Mouse (Mus musculus): Measurements from ENCODE around the gene Olfr56. TPM values are rescaled to one million over a fixed set of nuclear protein-coding genes. Genes with fewer than 3 reads are reported as not detected.
"Not testable (repeated sequence)": the region's sequence is repeated elsewhere in the genome, so short reads cannot be mapped to it uniquely, and the experiment has no call there.

The Olfr56 gene
- total RNA-seq, 1 experiment, result not detected

DNA sequence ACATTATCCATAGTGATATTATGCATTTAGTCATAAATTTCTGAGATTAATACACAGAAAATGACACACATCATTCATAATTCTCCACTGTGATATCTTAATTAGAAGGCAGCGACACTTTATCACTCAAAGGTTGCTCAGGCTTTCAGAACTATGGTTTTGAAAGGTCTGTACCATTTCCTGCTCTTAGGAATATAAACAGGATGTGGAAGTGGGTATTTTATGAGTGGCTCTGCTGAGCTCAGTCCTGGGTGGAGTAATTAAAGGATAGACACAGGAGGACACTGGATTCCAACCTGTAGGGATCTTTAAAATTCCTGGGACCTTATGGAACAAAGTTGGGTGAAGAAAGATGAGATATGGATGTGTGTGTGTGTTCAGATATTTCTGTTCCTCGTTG lies 27.6 kb downstream of the Olfr56 start:
- DNase-seq (ENCODE audit: low read depth, low spot score); H3K27ac ChIP-seq (ENCODE audit: insufficient read depth, low read depth, low read length, poor library complexity, severe bottlenecking); H3K4me3 ChIP-seq (ENCODE audit: insufficient read depth in 1 of 2, low read depth in 1 of 2, low read length in 2 of 2, poor library complexity in 1 of 2, severe bottlenecking in 1 of 2); H3K36me3 ChIP-seq (ENCODE audit: control insufficient read depth, insufficient read depth, low read length, poor library complexity, severe bottlenecking); H3K9ac ChIP-seq (ENCODE audit: insufficient read depth, low read depth, low read length, poor library complexity, severe bottlenecking); H3K4me1 ChIP-seq (ENCODE audit: control insufficient read depth in 2 of 2, insufficient read depth in 2 of 2, low read length in 2 of 2, poor library complexity in 1 of 2); H3K9me3 ChIP-seq (ENCODE audit: control insufficient read depth, insufficient read depth, low read depth, low read length); in situ Hi-C loops (cut with MboI; ENCODE audit: low sequenced_read_pairs in 2 of 2, unreplicated experiment in 2 of 2): not testable (repeated sequence)

DNA sequence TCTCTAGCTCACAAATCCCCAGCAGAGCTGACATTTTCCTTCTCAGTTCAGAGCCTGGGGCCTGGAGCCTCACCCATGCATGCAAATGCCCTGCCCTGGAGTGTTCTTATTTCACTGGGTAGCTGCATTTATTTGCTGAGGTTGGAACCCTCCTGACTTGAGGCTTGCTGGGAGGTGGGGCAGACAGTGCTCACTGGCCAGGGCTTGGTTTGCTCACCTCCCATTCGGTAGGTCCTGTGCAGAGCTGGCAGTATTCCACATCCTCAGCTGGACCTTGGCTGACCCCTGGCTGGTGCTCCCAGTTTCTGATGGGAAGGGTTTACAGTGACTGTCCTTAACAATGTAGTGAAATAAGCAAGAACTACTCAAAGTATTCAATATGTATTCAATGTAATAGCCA lies 28.1 kb downstream of the Olfr56 start:
- H3K9me3 ChIP-seq (ENCODE audit: control insufficient read depth, insufficient read depth, low read depth, low read length); H3K4me3 ChIP-seq (ENCODE audit: insufficient read depth in 1 of 2, low read depth in 1 of 2, low read length in 2 of 2, poor library complexity in 1 of 2, severe bottlenecking in 1 of 2); H3K36me3 ChIP-seq (ENCODE audit: control insufficient read depth, insufficient read depth, low read length, poor library complexity, severe bottlenecking); in situ Hi-C loops (cut with MboI; ENCODE audit: low sequenced_read_pairs in 2 of 2, unreplicated experiment in 2 of 2); DNase-seq (ENCODE audit: low read depth, low spot score); H3K27ac ChIP-seq (ENCODE audit: insufficient read depth, low read depth, low read length, poor library complexity, severe bottlenecking); H3K9ac ChIP-seq (ENCODE audit: insufficient read depth, low read depth, low read length, poor library complexity, severe bottlenecking); H3K4me1 ChIP-seq (ENCODE audit: control insufficient read depth in 2 of 2, insufficient read depth in 2 of 2, low read length in 2 of 2, poor library complexity in 1 of 2): not testable (repeated sequence)

DNA sequence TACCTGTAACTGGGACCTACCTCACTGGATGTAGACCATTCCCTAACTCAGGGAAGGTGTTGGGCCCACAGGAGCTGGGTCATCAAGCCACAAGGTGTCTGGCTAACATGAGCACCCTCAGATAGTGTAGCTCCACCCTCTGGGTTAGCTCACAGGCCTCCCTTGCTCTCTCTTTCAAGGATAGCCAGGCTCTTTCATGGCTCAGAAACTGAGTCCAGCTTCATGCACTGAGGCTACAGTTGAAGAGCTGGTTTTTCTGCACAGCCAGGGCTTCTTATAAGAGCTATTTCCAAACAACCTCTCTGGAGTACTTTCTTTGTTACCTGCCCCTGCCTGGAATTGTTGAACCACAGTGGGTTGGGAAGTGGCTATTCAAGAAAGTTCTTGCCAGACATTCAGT lies 33.4 kb downstream of the Olfr56 start:
- H3K36me3 ChIP-seq (ENCODE audit: control insufficient read depth, insufficient read depth, low read length, poor library complexity, severe bottlenecking); H3K9me3 ChIP-seq (ENCODE audit: control insufficient read depth, insufficient read depth, low read depth, low read length); H3K4me3 ChIP-seq (ENCODE audit: insufficient read depth in 1 of 2, low read depth in 1 of 2, low read length in 2 of 2, poor library complexity in 1 of 2, severe bottlenecking in 1 of 2); H3K27ac ChIP-seq (ENCODE audit: insufficient read depth, low read depth, low read length, poor library complexity, severe bottlenecking); DNase-seq (ENCODE audit: low read depth, low spot score); H3K4me1 ChIP-seq (ENCODE audit: control insufficient read depth in 2 of 2, insufficient read depth in 2 of 2, low read length in 2 of 2, poor library complexity in 1 of 2); in situ Hi-C loops (cut with MboI; ENCODE audit: low sequenced_read_pairs in 2 of 2, unreplicated experiment in 2 of 2); H3K9ac ChIP-seq (ENCODE audit: insufficient read depth, low read depth, low read length, poor library complexity, severe bottlenecking): not testable (repeated sequence)

DNA sequence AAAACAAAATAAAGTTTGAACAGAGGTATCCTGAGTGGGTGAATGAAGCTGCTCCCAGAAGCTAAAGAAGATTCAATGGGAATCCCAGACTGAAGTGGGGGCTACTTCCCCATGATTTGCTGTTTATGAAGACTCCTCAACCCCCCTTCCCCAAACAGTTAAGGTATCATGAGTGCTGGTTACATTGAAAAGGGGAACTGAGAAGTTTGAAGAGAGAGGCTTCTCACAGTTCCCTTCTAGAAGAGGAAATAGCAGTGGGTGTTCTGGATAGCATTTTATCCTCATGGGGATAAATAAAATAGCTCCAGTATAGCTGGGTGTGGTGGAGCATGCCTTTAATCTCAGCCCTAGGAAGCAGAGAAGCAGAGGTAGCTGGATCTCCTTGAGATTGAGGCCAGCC lies 71.4 kb downstream of the Olfr56 start:
- H3K4me3 ChIP-seq (ENCODE audit: insufficient read depth in 1 of 2, low read depth in 1 of 2, low read length in 2 of 2, poor library complexity in 1 of 2, severe bottlenecking in 1 of 2); H3K36me3 ChIP-seq (ENCODE audit: control insufficient read depth, insufficient read depth, low read length, poor library complexity, severe bottlenecking); H3K4me1 ChIP-seq (ENCODE audit: control insufficient read depth in 2 of 2, insufficient read depth in 2 of 2, low read length in 2 of 2, poor library complexity in 1 of 2); in situ Hi-C loops (cut with MboI; ENCODE audit: low sequenced_read_pairs in 2 of 2, unreplicated experiment in 2 of 2); H3K9me3 ChIP-seq (ENCODE audit: control insufficient read depth, insufficient read depth, low read depth, low read length); DNase-seq (ENCODE audit: low read depth, low spot score); H3K9ac ChIP-seq (ENCODE audit: insufficient read depth, low read depth, low read length, poor library complexity, severe bottlenecking); H3K27ac ChIP-seq (ENCODE audit: insufficient read depth, low read depth, low read length, poor library complexity, severe bottlenecking): not testable (repeated sequence)

DNA sequence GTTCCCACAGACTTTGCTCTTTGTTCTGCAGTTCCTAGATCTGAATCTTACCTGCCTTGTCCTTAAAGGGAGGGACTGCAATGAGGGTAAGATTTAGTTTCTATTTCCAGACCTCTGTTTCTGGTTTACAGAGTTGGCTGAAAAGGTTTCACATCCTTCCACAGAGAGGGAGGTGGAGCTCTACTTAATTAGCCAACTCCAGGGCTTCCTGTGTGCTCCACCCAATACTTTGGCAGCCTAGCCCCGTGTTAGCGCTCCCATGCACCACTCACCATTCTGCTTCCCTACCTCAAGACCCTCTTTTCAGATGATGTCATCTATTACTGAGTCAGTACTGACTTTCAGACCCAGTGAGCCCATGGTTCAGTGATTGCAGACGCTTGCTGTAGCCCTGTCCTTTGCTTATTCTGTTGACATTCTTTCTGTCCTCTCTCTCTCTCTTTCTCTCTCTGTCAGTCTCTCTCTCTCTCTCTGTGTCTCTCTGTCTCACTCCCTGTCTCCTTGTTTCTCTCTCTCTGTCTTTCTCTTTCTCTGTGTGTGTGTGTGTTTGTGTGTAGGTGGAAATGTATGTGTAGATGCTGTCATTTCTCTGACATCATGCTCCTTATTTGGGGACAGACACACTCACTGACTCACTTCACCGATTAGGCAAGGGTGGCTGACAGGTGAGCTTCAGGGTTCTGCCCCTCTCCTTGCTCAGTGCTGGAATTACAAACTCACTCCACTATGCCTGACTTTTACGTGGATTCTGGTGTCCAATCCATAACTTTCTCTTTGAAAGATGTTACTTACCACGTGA lies 72.6 kb downstream of the Olfr56 start, which contains the start of gene 9930111J21Rik2:
9930111J21Rik2 (minus strand) TSS at position 150 of the 799 bp plus-strand sequence.
- H3K4me1 ChIP-seq (ENCODE audit: control insufficient read depth in 2 of 2, insufficient read depth in 2 of 2, low read length in 2 of 2, poor library complexity in 1 of 2); H3K9ac ChIP-seq (ENCODE audit: insufficient read depth, low read depth, low read length, poor library complexity, severe bottlenecking); H3K27ac ChIP-seq (ENCODE audit: insufficient read depth, low read depth, low read length, poor library complexity, severe bottlenecking); H3K36me3 ChIP-seq (ENCODE audit: control insufficient read depth, insufficient read depth, low read length, poor library complexity, severe bottlenecking); H3K4me3 ChIP-seq (ENCODE audit: insufficient read depth in 1 of 2, low read depth in 1 of 2, low read length in 2 of 2, poor library complexity in 1 of 2, severe bottlenecking in 1 of 2); H3K9me3 ChIP-seq (ENCODE audit: control insufficient read depth, insufficient read depth, low read depth, low read length); DNase-seq (ENCODE audit: low read depth, low spot score); in situ Hi-C loops (cut with MboI; ENCODE audit: low sequenced_read_pairs in 2 of 2, unreplicated experiment in 2 of 2): not testable (repeated sequence)

DNA sequence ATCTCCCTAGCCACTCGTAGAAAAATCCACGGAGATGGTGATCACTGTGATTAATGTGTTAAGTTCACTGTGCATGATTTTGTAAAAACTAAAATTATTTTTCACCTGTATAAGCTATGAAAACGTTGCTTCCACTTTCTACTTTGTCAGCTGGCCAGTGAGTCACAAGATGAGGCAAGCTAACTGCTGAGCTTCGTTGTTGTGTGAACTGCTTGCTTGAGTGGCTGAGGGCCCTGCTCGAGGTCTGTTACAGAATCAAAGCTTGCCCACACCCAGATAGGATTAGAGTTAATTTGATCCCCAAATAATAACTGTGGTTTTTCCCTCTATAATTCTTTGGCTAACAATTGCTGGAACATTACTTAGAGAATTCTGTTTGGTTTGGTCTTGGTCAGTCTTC lies 73.2 kb downstream of the Olfr56 start:
- H3K4me3 ChIP-seq (ENCODE audit: insufficient read depth in 1 of 2, low read depth in 1 of 2, low read length in 2 of 2, poor library complexity in 1 of 2, severe bottlenecking in 1 of 2); in situ Hi-C loops (cut with MboI; ENCODE audit: low sequenced_read_pairs in 2 of 2, unreplicated experiment in 2 of 2); H3K9me3 ChIP-seq (ENCODE audit: control insufficient read depth, insufficient read depth, low read depth, low read length); H3K27ac ChIP-seq (ENCODE audit: insufficient read depth, low read depth, low read length, poor library complexity, severe bottlenecking); H3K9ac ChIP-seq (ENCODE audit: insufficient read depth, low read depth, low read length, poor library complexity, severe bottlenecking); DNase-seq (ENCODE audit: low read depth, low spot score); H3K4me1 ChIP-seq (ENCODE audit: control insufficient read depth in 2 of 2, insufficient read depth in 2 of 2, low read length in 2 of 2, poor library complexity in 1 of 2); H3K36me3 ChIP-seq (ENCODE audit: control insufficient read depth, insufficient read depth, low read length, poor library complexity, severe bottlenecking): not testable (repeated sequence)

DNA sequence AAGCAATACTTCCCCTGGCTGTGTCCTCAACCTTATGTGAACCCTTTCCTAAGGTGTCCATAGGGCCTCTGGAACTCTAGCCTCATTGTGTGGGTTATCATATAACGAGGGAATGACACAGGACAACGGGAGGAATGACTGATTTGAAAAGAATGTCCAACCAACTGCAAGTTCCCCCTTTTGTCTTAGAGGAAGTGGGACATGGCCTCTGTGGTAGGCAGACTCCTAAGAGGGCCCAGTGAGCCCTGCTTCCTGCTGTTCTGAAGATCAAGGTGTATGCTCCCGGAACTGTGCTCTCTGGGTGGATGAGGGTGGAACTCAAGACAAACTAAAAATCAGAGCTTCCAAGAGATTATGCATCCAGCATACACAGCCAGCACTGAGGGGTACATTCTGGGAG lies 81.4 kb downstream of the Olfr56 start:
- H3K9me3 ChIP-seq (ENCODE audit: control insufficient read depth, insufficient read depth, low read depth, low read length); DNase-seq (ENCODE audit: low read depth, low spot score); H3K4me1 ChIP-seq (ENCODE audit: control insufficient read depth in 2 of 2, insufficient read depth in 2 of 2, low read length in 2 of 2, poor library complexity in 1 of 2); H3K27ac ChIP-seq (ENCODE audit: insufficient read depth, low read depth, low read length, poor library complexity, severe bottlenecking); H3K36me3 ChIP-seq (ENCODE audit: control insufficient read depth, insufficient read depth, low read length, poor library complexity, severe bottlenecking); in situ Hi-C loops (cut with MboI; ENCODE audit: low sequenced_read_pairs in 2 of 2, unreplicated experiment in 2 of 2); H3K9ac ChIP-seq (ENCODE audit: insufficient read depth, low read depth, low read length, poor library complexity, severe bottlenecking); H3K4me3 ChIP-seq (ENCODE audit: insufficient read depth in 1 of 2, low read depth in 1 of 2, low read length in 2 of 2, poor library complexity in 1 of 2, severe bottlenecking in 1 of 2): not testable (repeated sequence)

DNA sequence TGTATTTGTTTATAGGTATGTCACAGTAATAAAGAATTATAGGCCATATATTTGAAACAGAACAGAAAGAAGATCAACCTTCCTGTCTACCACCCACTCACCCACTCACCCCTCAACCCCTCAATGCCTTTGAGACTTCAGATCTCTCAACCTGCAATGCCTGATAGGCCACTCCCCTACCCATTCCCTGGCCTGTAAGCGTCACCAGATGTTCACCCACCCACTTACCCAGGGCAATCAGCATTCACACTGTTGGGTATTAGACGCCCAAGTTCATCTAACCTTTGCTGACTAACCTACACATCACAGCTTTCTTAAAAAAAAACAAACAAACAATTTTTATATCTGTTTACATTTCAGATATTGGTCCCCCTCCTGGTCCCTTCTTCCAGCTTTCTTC lies 83.2 kb downstream of the Olfr56 start:
- H3K4me3 ChIP-seq (ENCODE audit: insufficient read depth in 1 of 2, low read depth in 1 of 2, low read length in 2 of 2, poor library complexity in 1 of 2, severe bottlenecking in 1 of 2); H3K9me3 ChIP-seq (ENCODE audit: control insufficient read depth, insufficient read depth, low read depth, low read length); in situ Hi-C loops (cut with MboI; ENCODE audit: low sequenced_read_pairs in 2 of 2, unreplicated experiment in 2 of 2); H3K27ac ChIP-seq (ENCODE audit: insufficient read depth, low read depth, low read length, poor library complexity, severe bottlenecking); DNase-seq (ENCODE audit: low read depth, low spot score); H3K9ac ChIP-seq (ENCODE audit: insufficient read depth, low read depth, low read length, poor library complexity, severe bottlenecking); H3K4me1 ChIP-seq (ENCODE audit: control insufficient read depth in 2 of 2, insufficient read depth in 2 of 2, low read length in 2 of 2, poor library complexity in 1 of 2); H3K36me3 ChIP-seq (ENCODE audit: control insufficient read depth, insufficient read depth, low read length, poor library complexity, severe bottlenecking): not testable (repeated sequence)
